Mouse (Mus musculus) cerebellum, postnatal 36 days (tissue): Measurements from ENCODE around the gene Pgm1.

Experiments used
- DNase-seq, 2 experiments: peaks; one replicate each; pipeline ENCODE4 v3.0.0; 2021 to 2022; ENCODE audit warnings: mixed read lengths in 2 of 2

Pgm1 gene

GRCm38 (mm10) chr4:99929149-99929612 is at the start of gene Pgm1:
Gene Pgm1 (plus strand): TSS chr4:99929414.
- peak in 1 of 2 experiments; percentile 87 for DNase-seq

- peak in 1 of 2 experiments; percentile 35 for DNase-seq
Measured at GRCm38 (mm10) chr4:99881882-99882281, 47.3 kb upstream of the Pgm1 start.

GRCm38 (mm10) chr4:99882405-99882804 is 46.8 kb upstream of the Pgm1 start:
- no peak for DNase-seq

GRCm38 (mm10) chr4:99913894-99914451 is 15.2 kb upstream of the Pgm1 start:
- no peak for DNase-seq

GRCm38 (mm10) chr4:99926380-99926779 is 2.8 kb upstream of the Pgm1 start:
- no peak for DNase-seq

GRCm38 (mm10) chr4:99928521-99928920 is 693 bp upstream of the Pgm1 start:
- no peak for DNase-seq

GRCm38 (mm10) chr4:99929613-99930517 is 651 bp downstream of the Pgm1 start, which contains the start of gene Itgb3bp:
Gene Itgb3bp (minus strand): TSS chr4:99929813.
- peak; percentile 81 to 82 for DNase-seq

- DNase-seq: no peak
Measured at GRCm38 (mm10) chr4:99930518-99931239, 1.5 kb downstream of the Pgm1 start.

- no peak for DNase-seq
Measured at GRCm38 (mm10) chr4:99931240-99931580, 2.0 kb downstream of the Pgm1 start.

GRCm38 (mm10) chr4:99931807-99932206 is 2.6 kb downstream of the Pgm1 start:
- DNase-seq: no peak

GRCm38 (mm10) chr4:99934859-99935258 is 5.6 kb downstream of the Pgm1 start:
- peak; percentile 30 to 35 for DNase-seq

GRCm38 (mm10) chr4:99936278-99936677 is 7.1 kb downstream of the Pgm1 start:
- no peak for DNase-seq

- DNase-seq: no peak
Measured at GRCm38 (mm10) chr4:99939711-99940505, 10.7 kb downstream of the Pgm1 start.

- DNase-seq: no peak
Measured at GRCm38 (mm10) chr4:99941655-99942414, 12.6 kb downstream of the Pgm1 start.

- DNase-seq: no peak
Measured at GRCm38 (mm10) chr4:99944606-99945005, 15.4 kb downstream of the Pgm1 start.

GRCm38 (mm10) chr4:99945011-99945410 is 15.8 kb downstream of the Pgm1 start:
- DNase-seq: no peak

- DNase-seq: no peak
Measured at GRCm38 (mm10) chr4:99946516-99946915, 17.3 kb downstream of the Pgm1 start.

GRCm38 (mm10) chr4:99947192-99947591 is 18.0 kb downstream of the Pgm1 start:
- no peak for DNase-seq

- DNase-seq: no peak
Measured at GRCm38 (mm10) chr4:99947896-99948295, 18.7 kb downstream of the Pgm1 start.

- DNase-seq: no peak
Measured at GRCm38 (mm10) chr4:99953904-99954303, 24.7 kb downstream of the Pgm1 start.

- DNase-seq: no peak
Measured at GRCm38 (mm10) chr4:99955396-99955795, 26.2 kb downstream of the Pgm1 start.

GRCm38 (mm10) chr4:99957186-99957585 is 28.0 kb downstream of the Pgm1 start:
- no peak for DNase-seq
